ENCODE assay signal across 8 mouse cellular contexts in the genomic region with DNA sequence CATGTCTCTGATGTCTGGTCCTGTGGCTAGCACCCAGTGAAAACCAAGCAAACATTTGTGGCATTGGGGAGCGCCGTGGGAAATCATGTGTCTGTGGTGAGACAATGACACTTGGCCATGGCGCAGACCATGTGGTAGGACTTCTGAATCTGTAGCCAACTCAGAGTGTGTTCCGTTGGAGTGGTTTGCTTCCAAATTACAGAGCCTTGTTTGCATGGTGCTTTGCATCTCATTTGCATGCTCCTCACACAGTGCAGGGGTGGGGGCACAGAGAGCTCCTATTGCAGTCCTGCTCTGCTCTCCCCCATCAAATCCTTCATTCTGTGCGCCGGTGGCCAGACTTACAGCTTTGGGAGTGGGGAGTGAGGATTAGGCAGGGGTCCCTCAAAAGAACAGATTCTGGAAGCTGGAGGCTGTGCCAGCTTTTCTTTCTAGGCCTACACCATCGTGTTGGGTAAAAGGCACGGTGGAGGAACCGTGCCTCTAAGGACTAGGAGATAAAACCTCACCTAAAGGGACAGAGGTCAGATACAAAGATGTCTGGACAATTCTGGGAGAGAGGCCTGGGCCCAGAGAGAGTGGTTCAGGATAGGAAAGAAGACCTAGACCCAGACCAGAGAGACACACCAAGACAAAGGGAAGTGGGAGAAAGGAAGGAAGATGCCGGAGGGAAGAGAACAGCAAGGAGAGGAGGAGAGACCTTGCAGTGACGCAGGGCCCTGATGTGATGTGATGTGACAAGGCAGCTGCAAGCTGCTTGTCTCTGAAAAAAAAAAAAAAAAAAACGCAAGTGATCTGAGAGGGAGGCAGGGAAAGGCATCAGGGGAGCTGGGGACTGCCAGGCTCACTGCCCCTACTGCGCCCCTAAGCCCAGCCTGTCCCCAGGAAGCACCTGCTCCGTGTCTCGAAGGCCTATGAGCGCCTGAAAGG.
DNase-seq lines count a peak whose midpoint lies in the region; ATAC-seq and TF ChIP-seq lines count a peak whose summit lies in the region.

No protein-coding gene starts in this region.

- H3K4me2 ChIP-seq in hindbrain, postnatal 0 days (ENCODE audit: low read depth, low read length) = no peak overlapping the region
- no peak overlapping the region for H3K4me2 ChIP-seq in limb, embryonic 14.5 days (replicated peaks; ENCODE audit: low read depth, low read length, severe bottlenecking)
- H3K4me2 ChIP-seq in heart, embryonic 11.5 days = no peak overlapping the region

- peak overlapping the region; percentile 89 for H3K27ac ChIP-seq in hindbrain, postnatal 0 days
- no peak overlapping the region for H3K27ac ChIP-seq in limb, embryonic 14.5 days (replicated peaks; ENCODE audit: low read depth, low read length)
- no peak overlapping the region for H3K27ac ChIP-seq in heart, embryonic 11.5 days (ENCODE audit: low read depth, low read length)

- no peaks in the 10 kb centered on the region for H3K36me3 ChIP-seq in hindbrain, postnatal 0 days (ENCODE audit: insufficient read depth, low read length)
- H3K36me3 ChIP-seq in limb, embryonic 14.5 days (ENCODE audit: control insufficient read depth, insufficient read depth, low read length) = no peaks in the 10 kb centered on the region
- H3K36me3 ChIP-seq in heart, embryonic 11.5 days (ENCODE audit: control insufficient read depth, insufficient read depth, low read length) = no peaks in the 10 kb centered on the region

- H3K9ac ChIP-seq in hindbrain, postnatal 0 days (replicated peaks; ENCODE audit: low read length) = no peak overlapping the region
- 0 out of 2 replicates have a peak overlapping the region, but pooled peaks have one; percentile 8 for H3K9ac ChIP-seq in limb, embryonic 14.5 days (ENCODE audit: low read depth, low read length, severe bottlenecking)
- H3K9ac ChIP-seq in heart, embryonic 11.5 days (ENCODE audit: low read depth, low read length) = no peak overlapping the region

- no peaks in the 10 kb centered on the region for H3K9me3 ChIP-seq in hindbrain, postnatal 0 days (ENCODE audit: low read length)
- H3K9me3 ChIP-seq in limb, embryonic 14.5 days (ENCODE audit: control insufficient read depth, low read length) = no peaks in the 10 kb centered on the region
- no peaks in the 10 kb centered on the region for H3K9me3 ChIP-seq in heart, embryonic 11.5 days (replicated peaks; ENCODE audit: control insufficient read depth, low read length)

- peak; percentile 72 for DNase-seq in cerebellum, postnatal 14 days
- DNase-seq in cerebellum, adult 8-10 months = no peak
- DNase-seq in hindbrain, postnatal 0 days (ENCODE audit: low spot score) = peak; percentile 92
- peak; percentile 18 for DNase-seq in limb, embryonic 14.5 days (ENCODE audit: low spot score)
- DNase-seq in right cerebral cortex, postnatal 25 days = peak; percentile 45
- no peak for DNase-seq in gastrocnemius, postnatal 25 days
- DNase-seq in thymus, postnatal 14 days = no peak

- 24% methylated on average over 15 of the region's 16 CpGs for WGBS in hindbrain, postnatal 0 days
- 67% methylated on average over 15 of the region's 16 CpGs for WGBS in limb, embryonic 14.5 days
- WGBS in heart, embryonic 11.5 days (ENCODE audit: insufficient replicate concordance) = 61% methylated on average over 15 of the region's 16 CpGs

- peaks cover 27% of the 10 kb centered on the region for H3K4me1 ChIP-seq in hindbrain, postnatal 0 days (ENCODE audit: insufficient read depth, low read length)
- peaks cover 16% of the 10 kb centered on the region for H3K4me1 ChIP-seq in limb, embryonic 14.5 days (ENCODE audit: control insufficient read depth, insufficient read depth, low read length)
- no peaks in the 10 kb centered on the region for H3K4me1 ChIP-seq in heart, embryonic 11.5 days (ENCODE audit: control insufficient read depth, insufficient read depth, low read length)

- H3K27me3 ChIP-seq in hindbrain, postnatal 0 days (ENCODE audit: insufficient read depth, low read length) = no peaks in the 10 kb centered on the region
- H3K27me3 ChIP-seq in limb, embryonic 14.5 days (ENCODE audit: control insufficient read depth, insufficient read depth, low read length) = no peaks in the 10 kb centered on the region
- H3K27me3 ChIP-seq in heart, embryonic 11.5 days (ENCODE audit: control insufficient read depth, insufficient read depth, low read length) = peaks cover 4% of the 10 kb centered on the region; the same call in 1 of the 2 replicates

- TF ChIP-seq CTCF in hindbrain, postnatal 0 days (IDR thresholded peaks at IDR 0.05; ENCODE audit: low read depth) = no peak

- no peak overlapping the region for H3K4me3 ChIP-seq in hindbrain, postnatal 0 days (ENCODE audit: low read length)
- no peak overlapping the region for H3K4me3 ChIP-seq in limb, embryonic 14.5 days (replicated peaks; ENCODE audit: low read length)
- H3K4me3 ChIP-seq in heart, embryonic 11.5 days (ENCODE audit: low read depth, low read length) = no peak overlapping the region

- peak; percentile 85 for ATAC-seq in hindbrain, postnatal 0 days
- ATAC-seq in limb, embryonic 14.5 days (ENCODE audit: low FRiP score, low read depth) = peak; percentile 51; the same call in 1 of the 2 replicates
- no peak for ATAC-seq in heart, embryonic 11.5 days (replicated peaks; ENCODE audit: insufficient number of reproducible peaks, low FRiP score, low TSS enrichment)

- TF ChIP-seq POLR2A in limb, embryonic 14.5 days (IDR thresholded peaks at IDR 0.05; ENCODE audit: borderline replicate concordance, extremely low read depth, insufficient read depth, insufficient read length) = no peak

Comparison
In these comparisons a context has a peak if more than half of its experiments do, and no peak if none do; other contexts are left out.
1. DNase-seq: peak in cerebellum, postnatal 14 days (2 of 2), hindbrain, postnatal 0 days (single experiment), limb, embryonic 14.5 days (single experiment) and right cerebral cortex, postnatal 25 days (single experiment); none in cerebellum, adult 8-10 months (single experiment), gastrocnemius, postnatal 25 days (single experiment) and thymus, postnatal 14 days (single experiment).